Mouse (Mus musculus) fat pad, adult 2 months (tissue): Measurements from ENCODE around the gene March10.

ENCODE experiments used
- DNase-seq: peaks from one replicate; pipeline ENCODE4 v3.0.0-alpha.2; 2011; ENCODE audit warnings: low read depth, low spot score; ENCODE audit errors: extremely low read depth

March10 gene

GRCm38 (mm10) chr11:105456497-105456907, at the start of gene March10:
Gene March10 (minus strand): TSS chr11:105456735.
- DNase-seq = no peak

- DNase-seq = no peak
These were observed 49.8 kb upstream of the March10 start for GRCm38 (mm10) chr11:105506322-105506721.

- no peak for DNase-seq
These were observed 48.5 kb upstream of the March10 start for GRCm38 (mm10) chr11:105505038-105505437.

GRCm38 (mm10) chr11:105502311-105502710, 45.8 kb upstream of the March10 start:
- DNase-seq = no peak

GRCm38 (mm10) chr11:105497505-105497904, 41.0 kb upstream of the March10 start:
- no peak for DNase-seq

GRCm38 (mm10) chr11:105496665-105497064, 40.1 kb upstream of the March10 start:
- no peak for DNase-seq

GRCm38 (mm10) chr11:105495591-105496270, 39.2 kb upstream of the March10 start:
- no peak for DNase-seq

- DNase-seq = no peak
These were observed 38.3 kb upstream of the March10 start for GRCm38 (mm10) chr11:105494786-105495369.

- DNase-seq = no peak
These were observed 35.9 kb upstream of the March10 start for GRCm38 (mm10) chr11:105492392-105492791.

GRCm38 (mm10) chr11:105490971-105491370, 34.4 kb upstream of the March10 start:
- DNase-seq = no peak

GRCm38 (mm10) chr11:105485412-105485811, 28.9 kb upstream of the March10 start:
- DNase-seq = no peak

GRCm38 (mm10) chr11:105484993-105485392, 28.5 kb upstream of the March10 start:
- no peak for DNase-seq

GRCm38 (mm10) chr11:105482747-105483146, 26.2 kb upstream of the March10 start:
- no peak for DNase-seq

- DNase-seq = no peak
These were observed 18.2 kb upstream of the March10 start for GRCm38 (mm10) chr11:105474746-105475145.

- DNase-seq = no peak
These were observed 17.8 kb upstream of the March10 start for GRCm38 (mm10) chr11:105474352-105474736.

GRCm38 (mm10) chr11:105473716-105474351, 17.3 kb upstream of the March10 start:
- no peak for DNase-seq

- no peak for DNase-seq
These were observed 16.1 kb upstream of the March10 start for GRCm38 (mm10) chr11:105472610-105473009.

GRCm38 (mm10) chr11:105470896-105471295, 14.4 kb upstream of the March10 start:
- no peak for DNase-seq

- DNase-seq = no peak
These were observed 13.0 kb upstream of the March10 start for GRCm38 (mm10) chr11:105469561-105469960.

GRCm38 (mm10) chr11:105469091-105469507, 12.6 kb upstream of the March10 start:
- DNase-seq = no peak

- DNase-seq = no peak
These were observed 11.9 kb upstream of the March10 start for GRCm38 (mm10) chr11:105468436-105468835.

- no peak for DNase-seq
These were observed 11.3 kb upstream of the March10 start for GRCm38 (mm10) chr11:105467816-105468215.
